Mouse (Mus musculus): ENCODE measurements around the gene Gm16405.
"Not testable (repeated sequence)": the region's sequence is repeated elsewhere in the genome, so short reads cannot be mapped to it uniquely, and the experiment has no call there.

Gm16405 gene

DNA sequence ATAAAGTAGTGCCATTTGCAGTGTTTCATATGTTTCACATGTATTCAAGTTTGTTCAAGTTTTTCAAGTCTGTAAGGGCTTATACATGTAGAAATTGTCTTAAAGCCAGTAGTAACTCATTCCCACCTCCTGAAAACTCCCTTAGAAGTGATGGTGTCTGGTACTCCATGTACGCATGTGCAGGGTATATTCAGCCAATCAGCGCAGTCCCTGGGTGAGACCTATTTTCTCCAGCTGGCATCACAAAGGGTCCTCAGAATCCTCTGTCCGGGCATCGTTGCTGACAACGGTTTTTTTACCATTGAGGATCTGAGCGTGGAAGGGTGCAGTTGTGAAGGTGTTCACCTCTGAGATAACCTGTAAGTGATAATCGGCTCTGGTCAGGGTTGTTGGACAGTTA lies at the start of gene Gm16405:
Gm16405 (plus strand) TSS at position 301 of the 400 bp plus-strand sequence.
- DNase-seq (ENCODE audit: low read depth, low spot score), result not testable (repeated sequence)
